Mouse (Mus musculus): ENCODE results near the gene Atp6v1a. TPM values are rescaled to one million over a fixed set of nuclear protein-coding genes. Genes with fewer than 3 reads are reported as not detected.

Gene Atp6v1a
- polyA plus RNA-seq, 1 experiment from 2014 or later = 49.4 TPM

DNA sequence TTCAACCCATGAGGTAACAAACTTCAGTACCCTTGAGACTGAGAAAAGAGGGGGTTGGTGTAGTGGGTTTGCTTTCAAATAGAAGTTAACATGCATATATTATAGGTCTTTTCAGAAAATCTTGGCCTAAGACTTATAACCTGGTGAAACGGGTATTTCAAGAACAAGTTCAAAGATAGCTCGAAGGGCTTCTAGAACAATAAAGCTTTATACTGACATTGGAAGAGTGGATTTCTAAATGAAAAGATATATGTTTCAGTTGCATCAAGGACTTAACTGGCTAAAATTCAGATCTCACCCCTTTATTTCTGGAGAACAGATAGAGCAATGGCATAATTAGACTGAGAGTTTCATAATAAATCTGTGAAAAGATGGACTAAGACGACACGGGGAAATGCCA, 29.5 kb upstream of the Atp6v1a start:
- 76% methylated on average over 4 of the region's 4 CpGs for WGBS
- Histone ChIP-seq H3K27ac (no peak overlapping the region), H3K9ac (no peak overlapping the region), H3K9me3 (no peaks in the 10 kb centered on the region), H3K36me3 (no peaks in the 10 kb centered on the region), H3K4me3 (replicated peaks) (no peak overlapping the region), H3K4me2 (no peak overlapping the region), H3K27me3 (replicated peaks) (no peaks in the 10 kb centered on the region), H3K4me1 (0 out of 2 replicates have a peak, but pooled peaks cover under 1% of the 10 kb centered on the region)
- no peak for ATAC-seq (ENCODE audit: insufficient read depth, low FRiP score, low read depth)

DNA sequence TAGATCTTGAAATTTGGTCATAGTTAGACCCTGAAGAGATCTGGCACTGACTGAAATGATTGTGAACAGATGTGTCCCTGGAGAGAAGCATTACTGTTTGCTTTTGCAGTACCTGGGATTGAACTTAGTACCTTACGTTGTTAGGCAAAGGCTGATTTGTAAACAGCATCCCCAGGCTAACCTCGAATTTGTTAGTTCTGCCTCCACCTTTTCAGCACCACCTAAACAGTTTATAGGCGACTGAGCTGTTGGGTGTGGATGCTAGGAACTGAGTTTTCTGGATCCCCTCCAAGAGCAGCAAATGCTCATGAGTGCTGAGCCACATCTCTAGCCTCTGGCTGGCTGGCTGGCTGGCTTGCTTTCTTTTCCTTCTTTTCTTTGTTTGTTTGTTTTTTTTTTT, 25.7 kb upstream of the Atp6v1a start:
- no peaks in the 10 kb centered on the region for H3K9me3 ChIP-seq
- WGBS = 45% methylated on average over 3 of the region's 3 CpGs

DNA sequence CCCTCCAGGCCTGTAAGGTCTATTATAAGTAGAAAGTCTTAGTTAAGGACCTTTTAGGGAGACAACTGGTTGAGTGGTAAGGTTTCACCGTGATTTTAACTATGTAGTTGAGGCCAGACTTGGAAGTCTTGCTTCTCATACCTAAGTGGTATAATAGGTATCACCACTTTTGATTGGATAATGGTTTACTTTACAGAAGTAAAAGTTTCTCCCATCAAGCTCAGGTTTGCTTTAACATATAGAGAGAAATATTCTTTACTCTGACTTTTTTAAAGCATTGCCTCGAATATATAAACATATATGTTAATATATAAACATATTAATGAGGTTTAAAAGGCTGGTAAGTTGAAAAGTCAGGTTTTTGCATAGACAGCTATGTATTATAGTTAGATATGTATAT, 24.3 kb upstream of the Atp6v1a start:
- H3K27me3 ChIP-seq (replicated peaks) = no peaks in the 10 kb centered on the region
- WGBS = 78% methylated on average over 2 of the region's 2 CpGs
- no peak overlapping the region for H3K9ac ChIP-seq
- no peak overlapping the region for H3K4me2 ChIP-seq
- H3K36me3 ChIP-seq = no peaks in the 10 kb centered on the region
- ATAC-seq (ENCODE audit: insufficient read depth, low FRiP score, low read depth) = no peak
- no peak overlapping the region for H3K4me3 ChIP-seq (replicated peaks)
- no peak overlapping the region for H3K27ac ChIP-seq
- no peaks in the 10 kb centered on the region for H3K9me3 ChIP-seq
- H3K4me1 ChIP-seq = no peaks in the 10 kb centered on the region

More for the DNA sequence above, 25.7 kb upstream of the Atp6v1a start:
- H3K36me3 ChIP-seq = no peaks in the 10 kb centered on the region
- H3K27me3 ChIP-seq (replicated peaks) = no peaks in the 10 kb centered on the region
- no peak overlapping the region for H3K27ac ChIP-seq
- no peak overlapping the region for H3K9ac ChIP-seq
- H3K4me1 ChIP-seq = no peaks in the 10 kb centered on the region
- H3K4me3 ChIP-seq (replicated peaks) = no peak overlapping the region
- peak; percentile 39; the same call in 1 of the 2 replicates for ATAC-seq (ENCODE audit: insufficient read depth, low FRiP score, low read depth)
- no peak overlapping the region for H3K4me2 ChIP-seq

DNA sequence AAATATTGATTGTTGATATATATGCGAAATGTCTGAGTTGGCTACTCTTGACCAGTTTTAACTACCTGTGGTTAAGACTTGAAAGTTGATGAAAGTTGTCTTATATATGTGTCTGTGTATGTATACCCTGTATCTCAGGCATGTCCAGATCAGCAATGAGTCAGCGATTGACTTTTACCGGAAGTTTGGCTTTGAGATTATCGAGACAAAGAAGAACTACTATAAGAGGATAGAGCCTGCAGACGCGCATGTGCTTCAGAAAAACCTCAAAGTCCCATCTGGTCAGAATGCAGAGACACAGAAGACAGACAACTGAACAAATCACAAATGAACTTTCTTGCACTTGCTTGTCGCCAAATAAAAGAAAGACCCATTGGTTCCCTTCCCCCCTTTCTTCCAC, 19.8 kb upstream of the Atp6v1a start:
- ATAC-seq (ENCODE audit: insufficient read depth, low FRiP score, low read depth) = no peak
- H3K36me3 ChIP-seq = no peaks in the 10 kb centered on the region
- H3K9me3 ChIP-seq = no peaks in the 10 kb centered on the region
- no peak overlapping the region for H3K27ac ChIP-seq
- H3K9ac ChIP-seq = no peak overlapping the region
- no peak overlapping the region for H3K4me2 ChIP-seq
- no peak overlapping the region for H3K4me3 ChIP-seq (replicated peaks)
- no peaks in the 10 kb centered on the region for H3K4me1 ChIP-seq
- no peaks in the 10 kb centered on the region for H3K27me3 ChIP-seq (replicated peaks)
- WGBS = 79% methylated on average over 7 of the region's 7 CpGs

DNA sequence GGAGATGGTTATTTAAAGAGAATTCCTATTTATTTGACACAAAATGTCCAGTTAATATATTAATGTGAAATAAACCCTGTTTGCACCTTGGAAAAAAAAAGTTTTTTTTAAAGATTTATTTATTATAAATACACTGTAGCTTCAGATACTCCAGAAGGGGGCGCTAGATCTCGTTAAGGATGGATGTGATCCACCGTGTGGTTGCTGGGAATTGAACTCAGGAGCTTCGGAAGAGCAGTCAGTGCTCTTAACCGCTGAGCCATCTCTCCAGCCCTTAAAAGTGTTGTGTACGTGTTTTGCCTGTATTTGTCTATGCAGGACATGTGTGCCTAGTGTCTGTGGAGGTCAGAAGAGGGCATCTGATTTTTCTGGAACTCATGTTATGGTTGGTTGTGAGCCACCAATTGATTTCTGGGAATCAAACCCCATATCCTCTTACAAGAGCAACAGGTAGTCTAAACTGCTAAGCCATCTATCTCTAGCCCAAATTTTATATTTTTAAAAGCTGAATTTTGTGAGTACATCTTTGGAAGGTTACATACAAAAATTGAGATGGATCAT, 15.1 kb upstream of the Atp6v1a start:
- no peaks in the 10 kb centered on the region for H3K27me3 ChIP-seq (replicated peaks)
- no peaks in the 10 kb centered on the region for H3K4me1 ChIP-seq
- no peak overlapping the region for H3K4me2 ChIP-seq
- no peaks in the 10 kb centered on the region for H3K9me3 ChIP-seq
- no peak overlapping the region for H3K27ac ChIP-seq
- H3K4me3 ChIP-seq (replicated peaks) = no peak overlapping the region
- no peak overlapping the region for H3K9ac ChIP-seq
- 68% methylated on average over 6 of the region's 6 CpGs for WGBS
- no peak for ATAC-seq (ENCODE audit: insufficient read depth, low FRiP score, low read depth)
- no peaks in the 10 kb centered on the region for H3K36me3 ChIP-seq

DNA sequence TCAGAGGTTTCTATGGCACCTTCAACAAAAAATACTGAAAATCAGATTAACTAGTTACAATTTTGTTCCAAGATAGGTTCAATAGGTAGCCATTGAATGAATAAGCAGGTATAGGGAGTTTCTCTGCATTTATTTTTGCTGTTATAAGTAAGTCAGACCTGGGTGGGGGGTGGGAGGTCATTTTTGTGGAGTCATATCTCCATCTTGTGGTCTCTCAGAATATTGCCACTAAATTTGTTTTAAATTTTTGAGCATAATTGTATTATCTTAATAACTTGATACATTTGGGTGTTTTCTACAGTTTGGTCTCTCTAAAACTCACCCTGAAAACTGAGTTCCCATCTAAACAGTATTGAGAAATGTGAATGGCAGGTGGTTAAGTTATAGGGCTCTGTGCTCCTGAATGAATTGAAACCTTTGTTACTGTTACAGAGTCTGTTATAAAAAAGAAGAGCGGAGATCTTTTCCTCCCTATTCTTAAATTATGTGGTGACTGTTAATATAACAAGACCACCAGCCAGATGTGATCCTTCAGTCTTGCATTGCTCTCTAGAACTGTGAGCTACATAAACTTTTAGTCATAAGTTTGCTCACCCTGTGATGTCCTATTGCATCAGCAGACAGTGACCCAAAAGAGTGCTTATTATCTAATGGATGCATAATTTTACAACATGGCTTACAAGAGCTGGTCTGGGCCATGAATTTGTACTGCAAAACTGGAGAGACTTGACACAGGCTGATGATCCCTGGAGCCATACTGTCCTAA, 9.7 kb upstream of the Atp6v1a start:
- no peaks in the 10 kb centered on the region for H3K9me3 ChIP-seq
- 69% methylated on average over 1 of the region's 1 CpGs for WGBS

DNA sequence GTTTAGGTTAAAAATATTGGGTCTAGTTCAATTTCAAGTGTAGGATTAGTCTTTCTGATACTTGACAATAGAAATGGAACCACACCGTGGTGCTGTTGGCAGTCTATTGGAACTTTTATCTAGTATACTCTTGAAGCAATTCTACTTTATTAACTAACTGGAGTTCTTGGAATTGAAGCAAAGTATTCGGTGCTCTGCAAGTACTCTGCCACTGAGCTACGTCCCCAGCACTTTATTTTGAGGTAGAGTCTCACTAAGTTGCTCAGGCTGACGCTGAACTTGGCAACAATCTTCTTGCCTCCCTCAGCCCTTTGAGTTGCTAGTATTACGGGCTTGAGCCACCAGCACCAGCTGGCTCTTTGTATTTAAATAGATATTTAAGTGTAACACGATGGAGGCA, 2.0 kb upstream of the Atp6v1a start:
- no peaks in the 10 kb centered on the region for H3K9me3 ChIP-seq
- 0 out of 2 replicates have a peak overlapping the region, but pooled peaks have one; percentile 4 for H3K4me3 ChIP-seq (replicated peaks)
- ATAC-seq (ENCODE audit: insufficient read depth, low FRiP score, low read depth) = no peak
- no peak overlapping the region; the same call in 1 of the 2 replicates for H3K27ac ChIP-seq
- H3K4me2 ChIP-seq = peak overlapping the region; percentile 75
- no peak overlapping the region for H3K9ac ChIP-seq
- no peaks in the 10 kb centered on the region for H3K36me3 ChIP-seq
- H3K4me1 ChIP-seq = 0 out of 2 replicates have a peak, but pooled peaks cover 2% of the 10 kb centered on the region
- H3K27me3 ChIP-seq (replicated peaks) = no peaks in the 10 kb centered on the region
- 37% methylated on average over 6 of the region's 6 CpGs for WGBS

More for the DNA sequence above, 9.7 kb upstream of the Atp6v1a start:
- Histone ChIP-seq H3K27ac (no peak overlapping the region), H3K9ac (no peak overlapping the region), H3K4me3 (replicated peaks) (no peak overlapping the region), H3K36me3 (no peaks in the 10 kb centered on the region), H3K4me2 (no peak overlapping the region), H3K4me1 (no peaks in the 10 kb centered on the region), H3K27me3 (replicated peaks) (no peaks in the 10 kb centered on the region)
- no peak for ATAC-seq (ENCODE audit: insufficient read depth, low FRiP score, low read depth)

DNA sequence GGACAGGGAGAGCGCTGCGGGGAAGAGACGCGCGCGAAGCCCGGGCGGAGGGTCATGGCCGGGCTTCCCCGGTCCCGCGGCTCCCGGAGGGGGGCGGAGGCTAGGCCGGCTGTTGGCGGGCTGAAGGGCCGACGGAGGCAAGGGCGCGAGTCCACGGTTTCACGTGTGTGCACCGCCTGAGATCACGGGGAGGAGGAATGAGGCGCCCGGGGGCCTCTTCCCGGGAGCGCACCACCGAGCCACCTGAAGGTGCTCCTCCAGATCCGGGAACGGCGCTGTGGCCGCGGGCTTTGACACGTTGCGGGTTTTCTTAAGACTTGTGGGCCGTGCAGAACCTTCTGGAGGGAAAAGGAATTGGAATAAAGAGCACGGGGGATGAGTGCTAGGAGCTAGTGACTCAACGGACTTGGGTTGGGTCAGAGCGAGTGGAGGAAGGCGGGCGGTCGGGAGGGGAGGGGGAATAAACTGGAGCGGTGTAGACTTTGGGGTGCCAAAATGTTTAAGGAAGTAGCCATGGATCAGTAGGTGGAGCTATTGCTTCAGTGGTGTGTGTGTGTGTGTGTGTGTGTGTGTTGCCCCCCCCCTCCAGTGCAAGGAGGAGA, 782 bp upstream of the Atp6v1a start:
- peak overlapping the region; percentile 96 for H3K4me3 ChIP-seq (replicated peaks)
- no peaks in the 10 kb centered on the region for H3K36me3 ChIP-seq
- H3K4me1 ChIP-seq = 0 out of 2 replicates have a peak, but pooled peaks cover 2% of the 10 kb centered on the region
- WGBS = under 1% methylated on average over 43 of the region's 44 CpGs
- peak overlapping the region; percentile 99 for H3K27ac ChIP-seq
- no peaks in the 10 kb centered on the region for H3K27me3 ChIP-seq (replicated peaks)
- peak; percentile 71 for ATAC-seq (ENCODE audit: insufficient read depth, low FRiP score, low read depth)
- peak overlapping the region; percentile 75 for H3K4me2 ChIP-seq
- H3K9ac ChIP-seq = peak overlapping the region; percentile 90
- no peaks in the 10 kb centered on the region for H3K9me3 ChIP-seq

DNA sequence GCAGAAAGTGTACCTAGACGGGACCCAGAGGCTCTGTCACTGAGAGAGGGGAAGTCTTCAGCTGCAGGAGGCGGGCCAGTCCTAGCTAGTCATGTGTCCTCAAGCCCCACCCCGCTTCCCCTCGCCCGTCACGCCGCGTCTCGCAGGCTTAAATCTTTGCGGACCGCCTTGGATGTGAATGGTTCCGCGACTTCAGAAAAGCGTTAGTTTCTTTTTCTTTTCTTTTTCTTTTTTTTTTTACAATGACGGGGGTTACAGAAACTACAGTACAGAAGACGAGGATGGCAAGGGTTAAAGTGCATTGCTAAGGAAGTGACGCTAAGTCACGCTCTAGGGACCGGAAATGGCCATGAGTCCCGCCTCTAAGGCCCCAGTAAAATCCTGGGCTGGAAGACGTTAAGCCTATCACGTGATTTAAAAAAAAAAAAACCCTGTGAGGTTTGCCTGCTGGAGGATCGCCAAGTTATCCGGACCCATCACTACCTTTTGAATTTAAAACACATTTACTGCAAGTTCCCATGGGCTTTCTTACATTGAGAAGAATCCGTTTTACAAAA, 448 bp downstream of the Atp6v1a start:
- WGBS = 1% methylated on average over 25 of the region's 25 CpGs
- ATAC-seq (ENCODE audit: insufficient read depth, low FRiP score, low read depth) = peak; percentile 79

DNA sequence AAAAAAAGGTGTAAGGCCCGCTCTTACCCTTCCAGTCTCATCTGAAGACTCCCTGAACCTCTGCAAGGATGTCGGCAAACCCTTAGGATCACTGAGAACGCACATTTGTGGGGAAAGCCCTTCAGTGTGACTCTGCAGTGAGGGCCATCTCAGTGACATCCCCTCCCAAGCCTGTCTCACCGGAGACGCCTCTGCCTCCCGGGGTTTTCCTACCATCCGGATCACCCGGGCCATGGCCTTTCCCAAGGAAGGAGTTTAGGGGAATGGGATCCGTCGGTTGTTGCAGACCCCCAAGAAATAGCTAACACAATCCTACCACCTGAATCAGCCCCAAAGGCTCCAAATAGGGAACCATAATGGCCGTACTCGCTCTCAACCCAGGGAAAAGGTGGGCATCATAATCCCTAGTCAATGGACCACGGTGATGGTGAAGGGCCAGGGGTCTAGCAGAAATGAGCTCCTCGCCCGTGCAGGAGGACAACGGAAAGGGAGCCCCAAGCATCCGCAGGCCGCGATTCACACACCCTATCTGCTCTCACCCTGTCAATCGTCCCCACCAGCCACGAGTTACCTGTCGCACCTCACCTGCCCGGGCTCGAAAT, 1.0 kb downstream of the Atp6v1a start:
- no peaks in the 10 kb centered on the region for H3K27me3 ChIP-seq (replicated peaks)
- H3K4me2 ChIP-seq = peak overlapping the region; percentile 75
- H3K9me3 ChIP-seq = no peaks in the 10 kb centered on the region
- H3K4me3 ChIP-seq (replicated peaks) = peak overlapping the region; percentile 96
- H3K9ac ChIP-seq = peak overlapping the region; percentile 92
- WGBS = 1% methylated on average over 24 of the region's 24 CpGs
- H3K36me3 ChIP-seq = no peaks in the 10 kb centered on the region
- ATAC-seq (ENCODE audit: insufficient read depth, low FRiP score, low read depth) = no peak
- peak overlapping the region; percentile 99 for H3K27ac ChIP-seq
- H3K4me1 ChIP-seq = 0 out of 2 replicates have a peak, but pooled peaks cover 4% of the 10 kb centered on the region

More for the DNA sequence above, 448 bp downstream of the Atp6v1a start:
- peak overlapping the region; percentile 99 for H3K27ac ChIP-seq
- peak overlapping the region; percentile 96 for H3K4me3 ChIP-seq (replicated peaks)
- H3K4me2 ChIP-seq = peak overlapping the region; percentile 75
- H3K27me3 ChIP-seq (replicated peaks) = no peaks in the 10 kb centered on the region
- H3K4me1 ChIP-seq = 0 out of 2 replicates have a peak, but pooled peaks cover 2% of the 10 kb centered on the region
- no peaks in the 10 kb centered on the region for H3K9me3 ChIP-seq
- no peaks in the 10 kb centered on the region for H3K36me3 ChIP-seq
- H3K9ac ChIP-seq = peak overlapping the region; percentile 92

DNA sequence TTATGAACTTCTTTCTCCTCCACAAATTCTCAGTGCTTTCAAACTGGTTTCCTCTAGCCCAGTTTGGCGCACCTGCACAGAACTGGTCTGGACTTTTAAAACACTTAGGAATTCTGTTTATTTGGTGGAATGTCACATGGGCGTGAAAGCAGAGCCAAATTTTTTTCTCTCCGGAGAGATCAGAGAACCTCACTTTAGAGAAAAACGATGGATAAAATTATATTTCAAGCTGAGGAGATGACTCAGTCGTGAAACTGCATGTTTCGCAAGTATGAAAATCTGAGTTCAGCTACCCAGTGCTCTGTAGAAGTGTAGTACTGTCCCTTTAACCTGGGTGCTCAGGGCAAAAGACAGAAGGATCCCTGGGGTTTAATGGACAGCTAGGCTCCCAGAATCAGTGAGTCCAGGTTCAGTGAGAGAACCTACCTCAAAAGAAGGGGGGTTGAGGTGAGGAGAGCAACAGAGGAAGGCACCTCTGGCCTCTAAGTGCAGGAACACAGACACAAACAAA, 2.9 kb downstream of the Atp6v1a start:
- H3K9ac ChIP-seq = no peak overlapping the region
- H3K9me3 ChIP-seq = no peaks in the 10 kb centered on the region
- 0 out of 2 replicates have a peak, but pooled peaks cover 4% of the 10 kb centered on the region for H3K4me1 ChIP-seq
- no peak overlapping the region for H3K27ac ChIP-seq
- no peak overlapping the region for H3K4me2 ChIP-seq
- H3K27me3 ChIP-seq (replicated peaks) = no peaks in the 10 kb centered on the region
- H3K4me3 ChIP-seq (replicated peaks) = no peak overlapping the region
- ATAC-seq (ENCODE audit: insufficient read depth, low FRiP score, low read depth) = no peak
- 74% methylated on average over 6 of the region's 6 CpGs for WGBS
- no peaks in the 10 kb centered on the region for H3K36me3 ChIP-seq
